Mouse (Mus musculus): ENCODE measurements around the gene Enoph1.

The Enoph1 gene

GRCm38 (mm10) chr5:100071541-100071940 is 31.8 kb downstream of the Enoph1 start:
- DNase-seq (ENCODE audit: extremely low read depth, insufficient read length, low spot score), result no peak

- DNase-seq (ENCODE audit: extremely low read depth, insufficient read length, low spot score), result no peak
Observed at GRCm38 (mm10) chr5:100072557-100072956, 32.8 kb downstream of the Enoph1 start.

- DNase-seq (ENCODE audit: extremely low read depth, insufficient read length, low spot score), result no peak
Observed at GRCm38 (mm10) chr5:100074571-100074970, 34.8 kb downstream of the Enoph1 start.

- peak; percentile 13 for DNase-seq (ENCODE audit: extremely low read depth, insufficient read length, low spot score)
Observed at GRCm38 (mm10) chr5:100079040-100079930, 39.5 kb downstream of the Enoph1 start.

GRCm38 (mm10) chr5:100079931-100080275 is 40.1 kb downstream of the Enoph1 start:
- DNase-seq (ENCODE audit: extremely low read depth, insufficient read length, low spot score), result no peak

- no peak for DNase-seq (ENCODE audit: extremely low read depth, insufficient read length, low spot score)
Observed at GRCm38 (mm10) chr5:100082006-100082405, 42.2 kb downstream of the Enoph1 start.

- DNase-seq (ENCODE audit: extremely low read depth, insufficient read length, low spot score), result no peak
Observed at GRCm38 (mm10) chr5:100083953-100084562, 44.3 kb downstream of the Enoph1 start.

- no peak for DNase-seq (ENCODE audit: extremely low read depth, insufficient read length, low spot score)
Observed at GRCm38 (mm10) chr5:100085097-100085496, 45.3 kb downstream of the Enoph1 start.

- DNase-seq (ENCODE audit: extremely low read depth, insufficient read length, low spot score), result no peak
Observed at GRCm38 (mm10) chr5:100090515-100091262, 50.9 kb downstream of the Enoph1 start.

- DNase-seq (ENCODE audit: extremely low read depth, insufficient read length, low spot score), result no peak
Observed at GRCm38 (mm10) chr5:100091263-100091594, 51.4 kb downstream of the Enoph1 start.

GRCm38 (mm10) chr5:100091602-100092001 is 51.8 kb downstream of the Enoph1 start:
- DNase-seq (ENCODE audit: extremely low read depth, insufficient read length, low spot score), result no peak

GRCm38 (mm10) chr5:100096955-100097354 is 57.2 kb downstream of the Enoph1 start:
- no peak for DNase-seq (ENCODE audit: extremely low read depth, insufficient read length, low spot score)

GRCm38 (mm10) chr5:100097967-100098366 is 58.2 kb downstream of the Enoph1 start:
- DNase-seq (ENCODE audit: extremely low read depth, insufficient read length, low spot score), result no peak

GRCm38 (mm10) chr5:100102395-100102794 is 62.6 kb downstream of the Enoph1 start:
- DNase-seq (ENCODE audit: extremely low read depth, insufficient read length, low spot score), result no peak

- DNase-seq (ENCODE audit: extremely low read depth, insufficient read length, low spot score), result no peak
Observed at GRCm38 (mm10) chr5:100108866-100109265, 69.1 kb downstream of the Enoph1 start.

- DNase-seq (ENCODE audit: extremely low read depth, insufficient read length, low spot score), result no peak
Observed at GRCm38 (mm10) chr5:100109543-100110282, 69.9 kb downstream of the Enoph1 start.

- no peak for DNase-seq (ENCODE audit: extremely low read depth, insufficient read length, low spot score)
Observed at GRCm38 (mm10) chr5:100110581-100110980, 70.8 kb downstream of the Enoph1 start.

- no peak for DNase-seq (ENCODE audit: extremely low read depth, insufficient read length, low spot score)
Observed at GRCm38 (mm10) chr5:100113403-100113802, 73.6 kb downstream of the Enoph1 start.
